Mouse (Mus musculus) midbrain, embryonic 13.5 days (tissue): Measurements from ENCODE around the gene Ndufb2. TPM values are rescaled to one million over a fixed set of nuclear protein-coding genes. Genes with fewer than 3 reads are reported as not detected.

Source experiments
- ATAC-seq: fragments of 200-750 bp; cut with Nextera tagmentation; 2 replicates; pipeline ENCODE4 v1.8.0; 2017; ENCODE audit warnings: mild to moderate bottlenecking, moderate TSS enrichment, moderate library complexity
- H3K27ac ChIP-seq: fragments of 300-500 bp; sonication (generic); 2 replicates; pipeline ENCODE4 v1.5.1; 2015; ENCODE audit warnings: inconsistent platforms, mild to moderate bottlenecking, moderate library complexity
- H3K27me3 ChIP-seq: fragments of 300-500 bp; sonication (generic); 2 replicates; pipeline ENCODE4 v1.6.1; 2015; ENCODE audit warnings: mild to moderate bottlenecking, inconsistent platforms
- H3K36me3 ChIP-seq: fragments of 300-500 bp; sonication (generic); 2 replicates; pipeline ENCODE4 v1.6.1; 2015; ENCODE audit warnings: mild to moderate bottlenecking, inconsistent platforms
- H3K4me1 ChIP-seq: fragments of 300-500 bp; sonication (generic); replicated peaks from 2 replicates; pipeline ENCODE4 v1.6.1; 2015; ENCODE audit warnings: inconsistent platforms
- H3K4me2 ChIP-seq: fragments of 300-500 bp; sonication (generic); replicated peaks from 2 replicates; pipeline ENCODE4 v1.6.1; 2015; ENCODE audit warnings: moderate library complexity, mild to moderate bottlenecking, inconsistent platforms
- H3K4me3 ChIP-seq: fragments of 300-500 bp; sonication (generic); replicated peaks from 2 replicates; pipeline ENCODE4 v1.5.1; 2015; ENCODE audit warnings: mild to moderate bottlenecking, inconsistent platforms
- H3K9ac ChIP-seq: fragments of 300-500 bp; sonication (generic); replicated peaks from 2 replicates; pipeline ENCODE4 v1.6.1; 2015; ENCODE audit warnings: mild to moderate bottlenecking, inconsistent platforms
- H3K9me3 ChIP-seq: fragments of 300-500 bp; sonication (generic); 2 replicates; pipeline ENCODE4 v1.6.1; 2016; ENCODE audit warnings: mild to moderate bottlenecking, inconsistent platforms
- WGBS: fragments of 180-500 bp; shearing (Covaris S2); methylation state at CpG from one replicate; pipeline ENCODE4 v1.1.7; 2015; 5-methylcytosine and 5-hydroxymethylcytosine counted together
- polyA plus RNA-seq: library from polyadenylated mRNA; unstranded; fragments of >200 nt; fragmentation: Nextera tagmentation; extraction: Ambion mirVana; gene quantifications from 2 replicates; pipeline ENCODE4 v1.2.1, GENCODE M21; 2015

The Ndufb2 gene
- polyA plus RNA-seq, 1 experiment from 2014 or later, result 365 TPM

DNA sequence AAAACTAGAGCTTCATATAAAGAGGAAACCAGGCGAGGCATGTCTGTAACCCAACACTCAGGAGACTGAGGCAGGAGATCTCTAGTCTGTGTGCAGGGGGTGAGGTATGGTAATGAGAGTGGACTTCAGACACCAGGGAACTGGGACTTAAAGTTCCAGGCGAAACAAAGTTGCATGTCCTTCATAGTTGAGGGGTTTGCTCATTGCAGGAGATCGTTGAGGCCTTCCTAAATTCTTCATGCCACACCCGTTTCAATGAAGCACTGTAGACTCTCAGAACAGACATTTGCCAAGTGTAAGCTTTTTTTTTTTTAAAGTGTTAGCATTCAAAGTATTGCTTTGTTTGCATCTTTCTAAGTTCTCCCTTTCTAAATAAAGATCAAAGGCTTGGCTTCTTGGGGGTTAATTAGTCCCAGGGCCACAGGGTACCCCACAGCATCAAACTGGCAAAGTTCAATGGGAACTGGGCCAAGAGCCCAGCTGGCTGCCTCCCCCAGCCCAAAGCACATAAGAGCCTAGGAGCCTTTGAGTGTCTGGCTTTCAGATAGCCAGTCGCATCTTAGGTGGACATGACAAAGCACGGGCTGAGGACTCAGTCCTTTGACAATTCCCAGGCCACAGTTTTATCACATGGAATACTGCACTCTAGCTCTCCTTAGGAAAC lies 33.0 kb upstream of the Ndufb2 start:
- peak overlapping the region; percentile 69 for H3K27ac ChIP-seq
- no peaks in the 10 kb centered on the region for H3K36me3 ChIP-seq
- no peak overlapping the region for H3K4me2 ChIP-seq
- H3K9me3 ChIP-seq, result no peaks in the 10 kb centered on the region
- no peak overlapping the region for H3K4me3 ChIP-seq
- WGBS, result 43% methylated on average over 6 of the region's 6 CpGs
- no peak overlapping the region for H3K9ac ChIP-seq
- H3K4me1 ChIP-seq, result peaks cover 52% of the 10 kb centered on the region
- no peak for ATAC-seq
- no peaks in the 10 kb centered on the region for H3K27me3 ChIP-seq

GRCm38 (mm10) chr6:39562166-39563015 lies 30.0 kb upstream of the Ndufb2 start:
- no peak overlapping the region for H3K27ac ChIP-seq
- H3K4me2 ChIP-seq, result peak overlapping the region; percentile 27
- WGBS, result 18% methylated on average over 23 of the region's 23 CpGs
- H3K9ac ChIP-seq, result no peak overlapping the region
- no peaks in the 10 kb centered on the region for H3K36me3 ChIP-seq
- peak; percentile 12; the same call in 1 of the 2 replicates for ATAC-seq
- H3K4me1 ChIP-seq, result peaks cover 26% of the 10 kb centered on the region
- H3K4me3 ChIP-seq, result no peak overlapping the region
- no peaks in the 10 kb centered on the region for H3K9me3 ChIP-seq
- H3K27me3 ChIP-seq, result no peaks in the 10 kb centered on the region

- 19% methylated on average over 5 of the region's 5 CpGs for WGBS
- H3K9ac ChIP-seq, result no peak overlapping the region
- no peak overlapping the region for H3K4me3 ChIP-seq
- no peak overlapping the region for H3K27ac ChIP-seq
- H3K4me1 ChIP-seq, result 0 out of 2 replicates have a peak, but pooled peaks cover under 1% of the 10 kb centered on the region
- no peak overlapping the region for H3K4me2 ChIP-seq
- no peaks in the 10 kb centered on the region for H3K9me3 ChIP-seq
- no peaks in the 10 kb centered on the region for H3K36me3 ChIP-seq
- no peaks in the 10 kb centered on the region for H3K27me3 ChIP-seq
- ATAC-seq, result no peak; the same call in 1 of the 2 replicates
These were observed 24.8 kb upstream of the Ndufb2 start for GRCm38 (mm10) chr6:39567528-39567927.

DNA sequence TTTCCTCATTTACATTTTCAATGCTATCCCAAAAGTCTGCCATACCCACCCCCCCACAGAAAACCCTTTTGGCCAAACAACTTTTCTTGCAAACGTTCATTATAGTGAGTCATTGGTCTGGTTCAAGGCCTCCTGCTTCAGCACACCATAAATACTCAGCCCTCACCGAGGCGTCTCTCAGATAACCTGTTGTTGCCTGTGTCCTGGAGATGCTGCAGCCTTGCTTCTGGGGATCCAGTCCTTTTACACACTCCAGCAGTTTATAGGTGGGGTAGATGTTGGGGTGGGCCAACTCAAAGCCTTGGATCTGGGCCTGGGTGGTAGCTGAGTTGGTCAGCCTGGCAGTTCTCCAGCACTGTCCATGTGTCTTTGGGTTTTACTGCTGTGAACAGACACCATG lies 21.9 kb upstream of the Ndufb2 start:
- Histone ChIP-seq H3K36me3 (no peaks in the 10 kb centered on the region), H3K27ac (no peak overlapping the region), H3K4me1 (peaks cover 16% of the 10 kb centered on the region), H3K4me2 (no peak overlapping the region), H3K9me3 (no peaks in the 10 kb centered on the region), H3K9ac (no peak overlapping the region), H3K27me3 (no peaks in the 10 kb centered on the region), H3K4me3 (no peak overlapping the region)
- WGBS, result 91% methylated on average over 3 of the region's 3 CpGs
- no peak for ATAC-seq

DNA sequence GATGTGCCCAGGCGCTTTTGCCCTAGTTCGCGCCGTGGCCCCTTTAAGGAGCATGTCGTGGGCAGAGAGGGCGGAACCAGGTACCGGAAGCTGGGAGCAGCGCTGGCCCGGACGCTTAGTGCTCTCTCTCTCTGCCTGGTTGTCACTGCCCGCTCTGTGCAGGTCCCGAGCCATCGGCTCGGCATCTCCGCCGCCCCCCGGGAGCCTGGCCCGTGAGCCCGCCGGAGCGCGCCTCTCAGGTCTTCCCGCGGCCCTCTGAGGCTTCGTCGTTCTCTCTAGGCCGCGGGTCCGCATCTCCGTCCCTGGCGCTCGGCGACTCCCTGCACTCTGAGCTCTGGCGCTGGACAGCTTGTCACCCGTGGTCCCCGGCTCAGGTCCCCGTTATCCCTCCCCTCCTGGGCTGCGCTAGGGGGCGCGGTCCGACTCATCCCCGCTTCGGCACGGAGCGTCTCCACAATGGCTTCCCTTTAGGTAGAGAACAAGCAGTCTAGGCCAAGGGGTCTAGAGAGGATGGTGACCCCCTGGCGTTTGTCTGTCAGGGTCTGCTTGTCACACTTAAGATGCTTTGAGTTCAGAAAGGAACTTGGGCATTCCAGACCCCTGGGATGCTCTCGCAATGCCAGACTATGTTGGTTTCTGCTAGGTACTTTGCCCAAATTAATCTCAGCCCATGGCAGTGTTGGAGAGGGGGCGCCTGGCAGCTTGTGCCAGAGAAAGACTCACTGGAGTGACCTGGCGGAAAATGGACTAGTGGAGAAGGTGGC lies 18.4 kb upstream of the Ndufb2 start, which contains the start of gene Adck2:
Adck2 (plus strand) TSS at position 83 of the 764 bp plus-strand sequence.
- ATAC-seq, result peak; percentile 99
- Histone ChIP-seq H3K9ac (peak within 1 kb of the TSS; percentile 89), H3K4me2 (peak within 1 kb of the TSS; percentile 84), H3K27me3 (no peaks in the 10 kb centered on the region), H3K4me1 (peaks cover 16% of the 10 kb centered on the region), H3K27ac (peak within 1 kb of the TSS; percentile 96), H3K36me3 (peaks cover 17% of the 10 kb centered on the region), H3K4me3 (peak within 1 kb of the TSS; percentile 68), H3K9me3 (no peaks in the 10 kb centered on the region)
- WGBS, result under 1% methylated on average over 49 of the region's 49 CpGs

DNA sequence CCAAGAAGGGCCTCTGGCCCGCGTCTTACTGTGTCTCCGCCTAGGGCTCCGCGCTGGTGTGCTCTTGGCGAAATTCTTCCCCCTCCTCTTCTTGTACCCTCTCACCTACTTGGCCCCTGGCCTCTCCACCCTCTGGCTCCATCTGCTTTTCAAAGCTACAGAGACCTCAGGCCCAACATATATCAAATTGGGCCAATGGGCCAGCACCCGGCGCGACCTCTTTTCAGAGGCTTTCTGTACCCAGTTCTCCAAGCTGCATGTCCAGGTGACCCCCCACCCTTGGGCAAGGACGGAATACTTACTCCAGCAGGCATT lies 17.9 kb upstream of the Ndufb2 start:
- Histone ChIP-seq H3K9ac (peak overlapping the region; percentile 89), H3K4me2 (peak overlapping the region; percentile 84), H3K27ac (peak overlapping the region; percentile 96), H3K4me3 (peak overlapping the region; percentile 68), H3K27me3 (no peaks in the 10 kb centered on the region), H3K4me1 (peaks cover 16% of the 10 kb centered on the region), H3K36me3 (peaks cover 22% of the 10 kb centered on the region), H3K9me3 (no peaks in the 10 kb centered on the region)
- peak; percentile 51; the same call in 1 of the 2 replicates for ATAC-seq
- WGBS, result 27% methylated on average over 10 of the region's 10 CpGs

DNA sequence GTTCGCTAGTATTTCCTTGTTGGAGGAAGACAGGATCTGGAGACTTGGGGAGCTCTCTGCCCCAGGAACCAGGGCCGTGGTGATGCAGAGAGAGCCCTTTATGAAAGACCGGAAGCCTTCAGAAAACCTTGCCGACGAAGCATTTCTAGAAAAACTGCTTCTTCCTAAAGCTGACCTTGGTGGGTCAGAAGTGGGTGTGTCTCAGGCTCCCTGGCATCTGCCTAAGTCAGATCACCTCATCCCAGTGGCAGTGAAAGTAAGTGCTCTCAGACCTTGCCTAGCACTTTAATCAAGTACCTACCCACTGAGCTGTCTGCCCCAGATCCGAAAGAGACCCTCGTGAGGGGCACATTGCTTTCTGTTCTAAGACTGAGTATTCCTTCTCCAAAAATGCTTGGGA lies 17.4 kb upstream of the Ndufb2 start:
- Histone ChIP-seq H3K9me3 (no peaks in the 10 kb centered on the region), H3K27me3 (no peaks in the 10 kb centered on the region), H3K4me3 (peak overlapping the region; percentile 68), H3K9ac (peak overlapping the region; percentile 89), H3K4me2 (peak overlapping the region; percentile 84), H3K36me3 (peaks cover 26% of the 10 kb centered on the region), H3K27ac (peak overlapping the region; percentile 96), H3K4me1 (peaks cover 16% of the 10 kb centered on the region)
- WGBS, result 78% methylated on average over 7 of the region's 7 CpGs
- ATAC-seq, result no peak

DNA sequence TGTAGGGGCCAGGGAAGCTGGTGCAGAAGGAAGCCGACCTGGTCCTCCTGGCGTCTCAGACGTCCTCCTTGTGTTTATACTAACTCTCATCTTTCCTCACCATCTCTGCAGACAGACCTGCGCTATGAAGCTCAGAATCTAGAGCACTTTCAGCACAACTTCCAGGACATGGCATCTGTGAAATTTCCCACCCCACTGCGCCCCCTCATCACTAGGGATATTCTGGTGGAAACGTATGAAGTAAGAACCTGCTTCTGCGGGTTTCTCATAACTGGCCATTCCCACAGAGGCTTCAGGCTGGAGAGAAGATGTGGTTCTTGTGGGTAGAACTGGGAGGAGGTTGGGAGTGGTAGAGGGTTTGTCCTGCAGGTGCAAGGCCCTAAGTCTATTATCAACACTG lies 12.8 kb upstream of the Ndufb2 start:
- H3K4me2 ChIP-seq, result no peak overlapping the region
- H3K9me3 ChIP-seq, result no peaks in the 10 kb centered on the region
- no peak overlapping the region for H3K27ac ChIP-seq
- no peak for ATAC-seq
- no peak overlapping the region for H3K9ac ChIP-seq
- no peak overlapping the region for H3K4me3 ChIP-seq
- peaks cover 9% of the 10 kb centered on the region for H3K4me1 ChIP-seq
- no peaks in the 10 kb centered on the region for H3K27me3 ChIP-seq
- 90% methylated on average over 7 of the region's 7 CpGs for WGBS
- H3K36me3 ChIP-seq, result peaks cover 61% of the 10 kb centered on the region

DNA sequence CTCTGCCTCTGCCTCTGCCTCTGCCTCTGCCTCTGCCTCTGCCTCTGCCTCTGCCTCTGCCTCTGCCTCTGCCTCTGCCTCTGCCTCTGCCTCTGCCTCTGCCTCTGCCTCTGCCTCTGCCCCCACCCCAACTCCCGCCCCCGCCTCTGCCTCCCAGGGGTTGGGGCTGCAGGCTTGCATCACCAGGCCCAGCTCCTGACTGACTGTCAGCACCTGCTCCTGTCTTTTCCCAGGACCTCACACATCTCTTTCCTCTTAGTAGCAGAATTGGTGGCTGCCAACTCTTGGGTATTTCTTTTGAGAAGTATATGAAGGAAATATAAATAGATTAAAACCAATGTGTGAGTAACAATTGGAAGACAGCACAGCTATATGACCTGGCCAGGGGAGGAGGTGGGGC lies 11.8 kb upstream of the Ndufb2 start:
- ATAC-seq, result no peak
- WGBS, result 85% methylated on average over 2 of the region's 2 CpGs
- H3K9me3 ChIP-seq, result no peaks in the 10 kb centered on the region
- no peak overlapping the region for H3K27ac ChIP-seq
- H3K4me3 ChIP-seq, result no peak overlapping the region
- H3K27me3 ChIP-seq, result no peaks in the 10 kb centered on the region
- H3K9ac ChIP-seq, result no peak overlapping the region
- H3K4me1 ChIP-seq, result no peaks in the 10 kb centered on the region
- no peak overlapping the region for H3K4me2 ChIP-seq
- peaks cover 69% of the 10 kb centered on the region for H3K36me3 ChIP-seq

- Histone ChIP-seq H3K36me3 (peaks cover 75% of the 10 kb centered on the region), H3K9ac (no peak overlapping the region), H3K27me3 (no peaks in the 10 kb centered on the region), H3K27ac (no peak overlapping the region), H3K4me1 (no peaks in the 10 kb centered on the region), H3K4me2 (no peak overlapping the region), H3K4me3 (no peak overlapping the region), H3K9me3 (no peaks in the 10 kb centered on the region)
- no peak for ATAC-seq
- 85% methylated on average over 7 of the region's 7 CpGs for WGBS
These were observed 11.1 kb upstream of the Ndufb2 start for GRCm38 (mm10) chr6:39581087-39581784.

DNA sequence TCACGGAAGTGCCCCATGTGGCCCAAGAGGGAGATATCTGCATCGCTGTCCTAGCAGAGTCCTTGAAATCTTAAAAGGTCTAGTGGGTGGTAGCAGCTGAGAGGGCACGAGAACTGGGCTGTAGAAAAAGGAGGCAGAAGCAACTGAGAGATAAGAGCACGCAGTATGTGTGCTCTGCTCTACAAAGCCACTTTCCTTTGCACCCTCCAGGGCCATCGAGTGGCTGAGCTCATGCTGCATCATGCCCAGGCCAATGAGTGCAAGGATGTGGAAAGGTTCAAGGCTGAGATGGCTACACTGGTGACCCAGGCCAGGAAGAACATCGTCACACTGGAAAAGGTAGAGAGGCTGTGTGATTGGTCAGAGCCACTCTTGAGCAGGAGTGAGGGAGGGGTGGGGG lies 6.9 kb upstream of the Ndufb2 start, which contains the start of gene Gm42420:
Gm42420 (plus strand) TSS at position 237 of the 400 bp plus-strand sequence.
- no peaks in the 10 kb centered on the region for H3K4me1 ChIP-seq
- H3K9ac ChIP-seq, result no peak within 1 kb of the TSS
- no peaks in the 10 kb centered on the region for H3K27me3 ChIP-seq
- no peak within 1 kb of the TSS for H3K4me3 ChIP-seq
- no peak for ATAC-seq
- WGBS, result 93% methylated on average over 6 of the region's 6 CpGs
- H3K27ac ChIP-seq, result no peak within 1 kb of the TSS
- H3K36me3 ChIP-seq, result peaks cover 82% of the 10 kb centered on the region
- H3K9me3 ChIP-seq, result no peaks in the 10 kb centered on the region
- H3K4me2 ChIP-seq, result no peak within 1 kb of the TSS
